Mouse (Mus musculus): Measurements from ENCODE around the gene Slc22a4.

DNA sequence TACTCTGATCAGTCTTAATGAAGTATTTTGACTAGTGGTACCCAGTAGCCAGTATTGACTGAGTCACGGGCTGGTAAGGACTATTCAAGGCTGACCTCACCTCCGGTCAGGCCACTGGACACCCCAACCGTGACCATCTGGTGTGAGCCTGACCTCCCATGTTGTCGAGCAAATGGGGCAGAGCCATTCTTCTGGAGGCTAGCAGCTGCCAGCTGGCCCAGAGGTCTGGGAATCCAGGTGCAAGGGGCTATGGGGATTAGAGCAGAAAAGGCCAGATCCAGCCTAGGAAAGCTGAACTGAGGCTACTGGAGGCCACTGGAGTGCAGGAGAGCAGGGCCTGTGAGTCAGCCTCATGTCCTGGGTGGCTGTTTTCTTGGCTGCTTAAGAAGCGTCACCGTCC, 47.5 kb upstream of the Slc22a4 start:
- no peak for TF ChIP-seq POLR2A (IDR thresholded peaks at IDR 0.05; ENCODE audit: low read depth, low read length)
- TF ChIP-seq CTCF (IDR thresholded peaks at IDR 0.05; ENCODE audit: extremely low read depth, insufficient read length, insufficient replicate concordance, low read depth, low read length) = no peak
